Mouse (Mus musculus) heart, adult 2 months (tissue): ENCODE data around the gene Apln. TPM values are rescaled to one million over a fixed set of nuclear protein-coding genes. Genes with fewer than 3 reads are reported as not detected.

ENCODE experiments used
- DNase-seq, 2 experiments: peaks; one replicate each; pipeline ENCODE4 v3.0.0; 2021
- H3K27ac ChIP-seq: fragments of 200-600 bp; 2 replicates; pipeline ENCODE4 v1.8.1; 2022
- H3K27me3 ChIP-seq: fragments of 200-500 bp; 2 replicates; pipeline ENCODE4 v1.6.1; 2012; ENCODE audit warnings: mild to moderate bottlenecking, low read length, inconsistent platforms, mixed read lengths; ENCODE audit not compliant: control insufficient read depth, insufficient read depth
- H3K36me3 ChIP-seq: fragments of 200-500 bp; 2 replicates; pipeline ENCODE4 v1.6.1; 2012; ENCODE audit warnings: low read length, inconsistent platforms; ENCODE audit not compliant: control insufficient read depth, insufficient read depth
- H3K4me1 ChIP-seq: fragments of 200-500 bp; 2 replicates; pipeline ENCODE4 v1.6.1; 2011; ENCODE audit warnings: low read length; ENCODE audit not compliant: control insufficient read depth, insufficient read depth
- H3K4me3 ChIP-seq: fragments of 200-600 bp; 2 replicates; pipeline ENCODE4 v1.8.1; 2022
- H3K79me2 ChIP-seq: fragments of 200-500 bp; replicated peaks from 2 replicates; pipeline ENCODE4 v1.6.1; 2012; ENCODE audit warnings: mild to moderate bottlenecking, inconsistent platforms, low read length, moderate library complexity, mixed read lengths; ENCODE audit not compliant: control insufficient read depth, insufficient read depth
- H3K9ac ChIP-seq: fragments of 200-500 bp; 2 replicates; pipeline ENCODE4 v1.6.1; 2012; ENCODE audit warnings: low read depth, mild to moderate bottlenecking, control low read depth, inconsistent platforms, low read length, mixed read lengths
- CTCF ChIP-seq: fragments of 200-600 bp; IDR thresholded peaks from 2 replicates; pipeline ENCODE4 v1.8.1; 2022; ENCODE audit warnings: antibody characterized with exemption, mild to moderate bottlenecking, moderate library complexity
- EP300 ChIP-seq: fragments of 200-500 bp; IDR thresholded peaks from 2 replicates; pipeline ENCODE4 v1.6.1; 2011; ENCODE audit warnings: low read depth, low read length, control low read depth; ENCODE audit not compliant: insufficient read depth
- POLR2A ChIP-seq: fragments of 200-500 bp; IDR thresholded peaks from 2 replicates; pipeline ENCODE4 v1.6.1; 2011; ENCODE audit warnings: mild to moderate bottlenecking, low read depth, low read length, control low read depth; ENCODE audit not compliant: insufficient read depth
- WGBS: fragments of 180-500 bp; shearing (Covaris S2); methylation state at CpG from one replicate; pipeline ENCODE4 v1.1.7; 2018; 5-methylcytosine and 5-hydroxymethylcytosine counted together
- intact Hi-C: fragments of 180-260 bp; cut with DNase I; formaldehyde crosslinking; loops from one replicate; pipeline ENCODE4 v1.15.1; 2025
- polyA plus RNA-seq: library from polyadenylated mRNA; depleted of rRNA; stranded (reverse); fragments of >200 nt; gene quantifications from 2 replicates; pipeline ENCODE4 v1.2.3, GENCODE M21; 2012; rRNA removed
- total RNA-seq, 2 experiments: library from RNA; stranded (reverse); gene quantifications; 2 replicates each; pipeline ENCODE4 v1.2.3; 2021

The Apln gene
- total and polyA plus RNA-seq, 3 experiments = 6.6 to 8.2 (median 7.8) TPM

DNA sequence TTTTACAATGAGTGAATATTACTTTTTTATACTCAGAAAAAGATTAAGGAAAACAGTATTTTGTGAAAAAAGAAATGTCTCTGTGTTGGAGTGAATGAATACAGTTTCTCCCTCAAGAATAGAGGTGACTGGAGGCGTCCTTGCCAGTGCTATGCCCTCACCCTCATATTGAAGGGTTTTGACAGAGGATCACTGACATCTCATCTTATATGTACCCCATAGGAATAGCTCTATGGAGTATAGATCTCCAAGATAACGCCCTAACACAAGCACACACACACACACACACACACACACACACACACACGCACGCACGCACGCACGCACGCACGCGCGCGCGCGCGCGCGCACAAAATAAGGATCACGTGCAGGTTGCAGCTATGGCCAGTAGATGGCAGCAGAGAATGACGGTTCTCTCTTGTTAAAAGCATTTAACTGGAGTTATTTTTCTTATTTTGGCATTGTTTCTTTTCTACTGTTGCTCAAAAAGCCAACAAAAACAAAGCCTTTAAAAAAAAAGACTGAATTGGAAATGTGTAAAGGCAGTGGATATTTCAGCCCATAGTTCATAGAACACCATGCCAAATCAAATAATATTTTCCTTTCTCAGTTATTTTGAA is 49.5 kb downstream of the Apln start:
- no peak overlapping the region for H3K4me3 ChIP-seq
- no peak overlapping the region; the same call in 1 of the 2 replicates for H3K27ac ChIP-seq
- no peaks in the 10 kb centered on the region for H3K27me3 ChIP-seq
- H3K9ac ChIP-seq = no peak overlapping the region
- intact Hi-C loops = loop anchor here (1.0 kb wide), 1 partner anchor 425 kb away; no protein-coding TSS in a partner anchor
- 21% methylated on average over 19 of the region's 19 CpGs for WGBS
- peak in 1 of 2 experiments; percentile 39 for DNase-seq
- peaks cover 2% of the 10 kb centered on the region; the same call in 1 of the 2 replicates for H3K4me1 ChIP-seq
- no peaks in the 10 kb centered on the region for H3K79me2 ChIP-seq
- TF ChIP-seq POLR2A (no peak), EP300 (no peak), CTCF (peak; percentile 82)
- no peaks in the 10 kb centered on the region for H3K36me3 ChIP-seq

DNA sequence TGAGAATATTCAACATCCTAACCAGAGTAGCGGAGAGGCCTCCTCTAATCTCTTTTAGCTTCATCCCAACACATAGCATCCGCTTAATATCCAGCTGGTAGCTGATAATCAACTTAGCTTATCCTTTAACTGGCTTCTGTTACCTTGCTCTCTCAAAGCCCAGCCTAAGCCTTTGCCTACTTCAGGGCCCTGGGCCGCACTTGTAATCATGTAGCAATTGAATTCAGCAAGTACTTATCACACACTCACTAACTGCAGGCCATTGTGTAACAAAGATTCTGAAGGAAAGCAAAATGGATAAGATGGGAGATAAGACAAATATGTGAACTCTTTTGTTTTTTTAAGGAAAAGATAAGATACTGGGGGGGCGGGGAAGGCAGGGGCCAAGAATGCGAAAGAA is 57.6 kb downstream of the Apln start:
- Histone ChIP-seq H3K27me3 (no peaks in the 10 kb centered on the region), H3K79me2 (no peaks in the 10 kb centered on the region), H3K4me3 (no peak overlapping the region), H3K36me3 (no peaks in the 10 kb centered on the region), H3K4me1 (no peaks in the 10 kb centered on the region), H3K9ac (no peak overlapping the region), H3K27ac (no peak overlapping the region)
- TF ChIP-seq POLR2A = no peak
- no peak for TF ChIP-seq CTCF
- TF ChIP-seq EP300 = no peak
- intact Hi-C loops = no loop called here
- 61% methylated on average over 5 of the region's 5 CpGs for WGBS
- DNase-seq = no peak

DNA sequence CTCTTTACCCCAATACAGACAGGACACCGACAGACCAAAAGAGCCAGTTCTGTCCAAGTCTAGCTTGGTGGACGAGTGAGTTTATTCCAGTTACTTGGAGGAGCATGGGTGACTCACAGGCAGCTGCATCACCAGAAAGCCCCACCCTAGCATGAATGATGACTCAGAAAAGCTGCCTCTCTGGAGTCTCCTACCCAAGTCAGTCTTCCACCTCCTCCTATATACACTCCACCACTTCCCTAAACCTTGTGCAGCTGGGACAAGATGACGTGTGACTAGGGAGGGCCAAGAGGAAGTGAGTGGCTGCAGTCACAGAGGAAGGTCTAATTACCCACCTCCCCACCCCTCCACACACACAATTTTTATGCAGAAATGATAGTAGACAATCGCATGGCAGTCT is 58.1 kb downstream of the Apln start:
- intact Hi-C loops = no loop called here
- no peaks in the 10 kb centered on the region for H3K36me3 ChIP-seq
- no peak overlapping the region for H3K27ac ChIP-seq
- H3K27me3 ChIP-seq = no peaks in the 10 kb centered on the region
- 53% methylated on average over 4 of the region's 4 CpGs for whole genome bisulfite sequencing
- H3K79me2 ChIP-seq = no peaks in the 10 kb centered on the region
- H3K4me1 ChIP-seq = no peaks in the 10 kb centered on the region
- H3K9ac ChIP-seq = no peak overlapping the region
- peak in 1 of 2 experiments; percentile 40 for DNase-seq
- H3K4me3 ChIP-seq = no peak overlapping the region
- TF ChIP-seq EP300 (no peak), POLR2A (no peak), CTCF (no peak)

Other genes starting within 250 kb of the Apln start
- gene Smarca1, start 141.9 kb downstream of the Apln start, total RNA-seq = 1 to 10 TPM; 1.5 TPM
- gene Smarca1, start 141.9 kb downstream of the Apln start, polyA plus RNA-seq = 0.12 and 0.38 TPM in 2 replicates
- 10 to 100 TPM in 1 of 2 experiments, 1 to 10 TPM in 1; 9.8 to 11.7 TPM for gene Ocrl, start 122.5 kb downstream of the Apln start, total RNA-seq
- 8.4 and 14.9 TPM in 2 replicates for gene Ocrl, start 122.5 kb downstream of the Apln start, polyA plus RNA-seq
- gene Xpnpep2, start 73.9 kb upstream of the Apln start, total RNA-seq = 1 to 10 TPM; 1.5 to 1.9 TPM
- 2.1 and 4.1 TPM in 2 replicates for gene Xpnpep2, start 73.9 kb upstream of the Apln start, polyA plus RNA-seq
- 1 to 10 TPM; 1.2 to 1.3 TPM for gene Sash3, start 111.6 kb upstream of the Apln start, total RNA-seq
- gene Sash3, start 111.6 kb upstream of the Apln start, polyA plus RNA-seq = 1.4 and 2.9 TPM in 2 replicates
- 10 to 100 TPM; 31.2 to 32.5 TPM for gene Zdhhc9, start 174.0 kb upstream of the Apln start, total RNA-seq
- 25.6 and 36.4 TPM in 2 replicates for gene Zdhhc9, start 174.0 kb upstream of the Apln start, polyA plus RNA-seq
- gene Utp14a, start 222.0 kb upstream of the Apln start, total RNA-seq = 10 to 100 TPM; 14.0 to 18.1 TPM
- 2.5 and 4.6 TPM in 2 replicates for gene Utp14a, start 222.0 kb upstream of the Apln start, polyA plus RNA-seq